Mouse (Mus musculus) thymus, postnatal 10 days (tissue): Measurements from ENCODE around the gene 6820408C15Rik.

Source experiments
- DNase-seq, 2 experiments: peaks; one replicate each; pipeline ENCODE4 v3.0.0; 2021; ENCODE audit warnings: low spot score in 2 of 2

The 6820408C15Rik gene

DNA sequence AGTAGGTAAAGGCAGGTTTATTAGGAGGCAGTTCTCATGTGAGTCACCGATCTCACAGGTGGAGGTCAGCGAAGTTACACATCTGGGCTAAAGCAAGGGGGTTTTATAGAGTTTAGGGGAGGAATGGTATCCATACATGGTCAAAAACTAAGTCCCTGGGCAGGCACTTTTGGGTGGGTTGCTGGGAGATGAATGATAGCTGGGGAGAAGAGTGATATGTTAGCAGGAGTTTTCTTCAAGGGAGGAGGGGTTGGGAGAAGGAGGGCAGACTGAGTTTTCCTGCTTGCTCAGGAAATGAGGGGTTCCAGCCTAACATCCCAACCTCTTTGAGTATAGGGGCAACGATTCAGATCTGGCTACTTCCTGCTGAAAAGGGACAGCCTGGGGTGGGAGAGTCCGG, at the start of gene 6820408C15Rik:
6820408C15Rik (plus strand) TSS at position 301 of the 400 bp plus-strand sequence.
- no peak for DNase-seq

DNA sequence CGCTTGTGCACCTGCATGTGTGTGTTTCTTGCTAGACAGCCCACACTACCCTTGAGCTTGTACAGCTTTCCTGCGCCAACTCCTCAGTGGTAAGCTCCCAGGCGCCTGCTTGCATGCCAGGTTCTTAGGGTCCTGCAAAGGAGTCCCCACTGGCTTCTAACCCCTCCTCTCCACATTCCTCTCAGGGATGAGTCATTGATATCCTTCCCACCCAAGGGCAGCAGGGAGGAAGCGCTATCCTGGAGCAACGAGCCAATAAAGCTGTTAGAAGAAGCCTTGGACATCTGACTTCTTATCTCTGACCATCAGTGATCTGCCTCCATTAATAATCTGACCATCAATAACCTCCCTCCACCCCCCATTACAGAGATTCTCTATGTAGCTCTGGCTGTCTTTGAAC, 47.5 kb upstream of the 6820408C15Rik start:
- no peak for DNase-seq

DNA sequence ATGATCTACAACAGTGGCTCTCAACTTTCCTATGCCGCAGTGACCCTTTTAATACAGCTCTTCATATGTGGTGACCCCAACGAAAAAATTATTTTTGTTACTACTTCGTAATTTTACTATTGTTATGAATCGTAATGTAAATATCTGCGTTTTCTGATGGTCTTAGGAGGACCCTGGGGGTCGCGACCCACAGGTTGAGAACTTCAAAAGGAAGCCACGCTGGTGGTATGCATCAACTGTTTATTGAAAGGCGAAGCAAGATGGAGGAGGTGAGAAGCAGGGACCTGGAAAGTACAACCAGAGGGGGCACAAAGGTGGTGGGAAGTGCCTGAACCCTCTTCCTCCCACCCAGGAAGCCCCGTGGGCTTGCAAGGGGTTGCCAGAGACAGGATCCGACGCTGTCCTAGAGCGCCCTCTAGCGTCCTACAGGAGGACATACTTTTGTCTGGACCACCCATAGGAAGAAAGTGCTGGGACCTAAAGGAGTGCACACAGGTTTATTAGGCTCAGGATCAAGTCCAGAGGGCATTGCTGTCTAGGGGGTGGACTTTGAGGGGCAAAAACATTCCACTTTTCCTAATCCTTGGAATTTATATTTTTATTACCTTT, 46.8 kb upstream of the 6820408C15Rik start:
- peak; percentile 46 to 77 for DNase-seq

DNA sequence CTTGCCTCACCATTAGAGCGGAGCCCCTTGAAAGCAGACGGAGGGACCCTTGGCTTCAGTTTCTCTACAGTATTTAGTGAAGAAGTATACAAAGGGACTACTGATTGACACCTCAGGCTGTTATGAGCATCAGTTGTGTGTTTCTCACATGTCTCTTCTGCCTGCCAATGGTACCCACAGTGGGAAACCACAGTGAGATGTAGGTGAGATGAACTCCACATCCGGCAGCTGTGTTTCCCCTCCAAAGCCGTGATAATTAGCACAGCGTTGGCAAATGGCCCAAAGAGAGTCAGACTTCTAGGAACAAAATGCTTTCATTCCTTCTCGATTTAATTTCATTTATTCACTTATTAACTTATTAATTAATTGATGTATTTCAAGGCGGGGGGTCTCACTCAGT, 43.3 kb upstream of the 6820408C15Rik start:
- peak; percentile 48 to 60 for DNase-seq

DNA sequence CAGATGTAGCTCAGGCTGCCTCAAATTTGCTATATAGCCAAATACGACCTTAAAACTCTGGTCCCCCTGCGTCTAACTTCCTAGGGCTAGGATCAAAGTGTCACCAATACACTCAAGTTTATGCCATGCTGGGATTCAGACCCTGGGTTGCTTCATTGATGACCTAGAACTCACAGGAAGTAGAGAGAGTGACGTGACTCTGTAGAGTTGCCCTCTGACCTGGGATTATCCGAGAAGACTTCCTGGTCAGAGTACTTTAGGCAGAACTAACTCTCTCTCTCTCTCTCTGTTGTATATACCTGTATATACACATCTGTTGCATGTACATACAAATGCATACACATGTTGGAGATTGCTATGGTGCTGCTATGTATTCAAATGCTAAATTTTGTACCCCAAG, 42.7 kb upstream of the 6820408C15Rik start:
- DNase-seq = no peak

DNA sequence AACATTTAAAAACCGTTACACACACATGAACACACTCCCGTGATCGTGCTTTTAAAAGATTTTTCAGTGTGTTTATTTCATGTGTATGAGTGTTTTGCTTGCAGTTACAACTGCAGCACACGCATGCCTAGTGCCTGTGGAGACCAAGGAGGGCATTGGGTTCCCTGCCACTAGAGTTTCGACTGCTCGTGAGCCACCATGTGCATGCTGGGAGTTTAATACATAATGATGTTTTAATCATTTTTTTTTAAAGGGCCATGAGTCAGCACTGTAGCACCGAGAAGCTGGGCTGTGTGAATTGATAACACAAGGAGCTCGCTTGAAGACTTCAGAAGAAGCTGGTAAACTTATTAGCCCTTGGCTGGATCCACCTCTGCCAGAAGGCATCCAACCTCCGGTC, 41.8 kb upstream of the 6820408C15Rik start:
- DNase-seq = no peak

DNA sequence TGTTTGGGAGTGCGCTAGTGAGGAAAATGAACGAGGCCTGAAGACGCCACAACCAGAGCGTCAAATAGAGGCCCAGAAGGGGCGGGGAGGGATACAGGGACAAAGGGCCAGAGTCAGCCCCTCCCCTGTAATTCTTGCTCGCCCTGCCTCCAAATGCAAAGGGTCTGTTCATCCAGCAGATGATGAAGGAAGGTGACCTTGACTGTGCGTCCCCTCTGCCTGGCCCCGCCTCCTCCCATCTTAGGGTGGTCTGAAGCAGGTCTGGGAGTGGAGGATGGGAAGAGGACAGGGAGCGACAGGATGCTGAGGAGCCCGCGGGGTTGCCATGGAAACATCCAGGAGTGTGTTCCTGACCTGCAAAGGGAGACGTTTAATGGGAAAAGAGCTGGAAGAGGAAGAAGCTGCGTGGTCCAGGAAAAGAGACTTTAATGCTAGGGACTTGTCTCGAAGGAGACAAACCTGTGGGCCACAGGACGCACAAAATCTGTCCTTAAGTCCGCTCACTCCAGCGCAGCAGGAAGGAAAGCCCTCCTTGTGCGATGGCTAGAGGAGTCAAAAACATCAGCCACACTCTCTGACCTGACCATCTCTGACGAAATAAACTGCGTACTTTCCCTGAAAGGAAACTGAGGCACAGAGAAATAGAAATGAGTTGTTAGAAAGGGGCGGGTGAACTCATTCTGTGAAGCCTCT, 39.6 kb upstream of the 6820408C15Rik start:
- DNase-seq = no peak

DNA sequence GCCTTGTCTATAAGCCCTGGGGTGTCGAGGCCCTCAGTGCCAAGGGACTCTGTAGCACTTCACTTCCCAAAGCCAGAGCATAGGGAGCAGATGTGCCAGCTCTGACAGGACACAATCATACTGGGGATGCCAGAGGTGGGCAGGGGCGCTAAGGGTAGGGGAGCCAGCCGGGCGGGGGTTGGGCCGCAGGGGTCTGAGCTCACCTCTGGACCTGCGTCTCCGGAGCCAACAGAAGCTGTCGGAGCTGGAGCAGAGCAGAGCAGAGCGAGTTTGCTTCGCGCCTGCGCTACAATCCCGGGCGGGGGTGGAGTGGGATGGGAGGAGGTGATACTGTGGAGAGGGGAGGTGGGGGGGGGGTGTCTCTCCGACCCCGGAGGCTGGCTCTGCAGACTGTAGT, 39.0 kb upstream of the 6820408C15Rik start, which contains the start of gene Nrsn2:
Nrsn2 (minus strand) TSS at position 294 of the 397 bp plus-strand sequence.
- no peak for DNase-seq

DNA sequence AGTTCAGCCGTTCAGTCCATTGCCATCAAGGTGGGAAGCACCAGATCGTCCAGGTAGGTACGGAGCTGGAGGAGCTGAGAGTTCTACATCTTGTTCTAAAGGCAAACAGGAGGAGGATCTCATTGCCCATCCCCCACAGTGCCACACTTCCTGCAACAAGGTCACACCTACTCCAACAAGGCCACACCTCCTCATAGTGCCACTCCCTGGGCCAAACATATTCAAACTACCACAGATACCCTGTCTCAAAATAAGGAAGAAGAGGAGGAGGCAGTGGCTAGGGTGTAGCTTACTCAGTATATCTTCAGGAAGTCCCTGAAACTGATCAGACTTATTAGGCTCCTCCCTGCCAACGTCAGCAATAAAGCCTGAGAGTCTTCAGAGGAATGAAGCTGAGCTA, 31.2 kb upstream of the 6820408C15Rik start:
- DNase-seq = no peak

DNA sequence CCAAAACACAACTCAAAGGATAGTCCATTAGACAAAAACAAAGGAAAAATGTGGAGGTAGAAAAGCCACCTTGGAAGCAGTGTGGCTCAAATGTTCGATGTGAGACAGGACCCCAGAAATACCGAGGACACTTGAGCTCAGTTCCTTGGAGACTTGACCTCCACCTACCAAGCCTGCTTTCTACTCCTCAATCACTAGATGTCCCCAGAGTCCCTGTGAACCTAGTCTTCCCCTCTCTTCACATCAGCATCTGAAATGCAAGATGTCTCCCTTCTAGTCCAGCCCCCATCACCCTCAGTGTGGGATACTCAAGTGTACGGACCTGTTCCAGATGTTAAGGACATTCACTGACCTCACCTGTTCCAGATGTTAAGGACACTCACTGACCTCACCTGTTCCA, 22.6 kb upstream of the 6820408C15Rik start:
- DNase-seq = peak in 1 of 2 experiments; percentile 37

DNA sequence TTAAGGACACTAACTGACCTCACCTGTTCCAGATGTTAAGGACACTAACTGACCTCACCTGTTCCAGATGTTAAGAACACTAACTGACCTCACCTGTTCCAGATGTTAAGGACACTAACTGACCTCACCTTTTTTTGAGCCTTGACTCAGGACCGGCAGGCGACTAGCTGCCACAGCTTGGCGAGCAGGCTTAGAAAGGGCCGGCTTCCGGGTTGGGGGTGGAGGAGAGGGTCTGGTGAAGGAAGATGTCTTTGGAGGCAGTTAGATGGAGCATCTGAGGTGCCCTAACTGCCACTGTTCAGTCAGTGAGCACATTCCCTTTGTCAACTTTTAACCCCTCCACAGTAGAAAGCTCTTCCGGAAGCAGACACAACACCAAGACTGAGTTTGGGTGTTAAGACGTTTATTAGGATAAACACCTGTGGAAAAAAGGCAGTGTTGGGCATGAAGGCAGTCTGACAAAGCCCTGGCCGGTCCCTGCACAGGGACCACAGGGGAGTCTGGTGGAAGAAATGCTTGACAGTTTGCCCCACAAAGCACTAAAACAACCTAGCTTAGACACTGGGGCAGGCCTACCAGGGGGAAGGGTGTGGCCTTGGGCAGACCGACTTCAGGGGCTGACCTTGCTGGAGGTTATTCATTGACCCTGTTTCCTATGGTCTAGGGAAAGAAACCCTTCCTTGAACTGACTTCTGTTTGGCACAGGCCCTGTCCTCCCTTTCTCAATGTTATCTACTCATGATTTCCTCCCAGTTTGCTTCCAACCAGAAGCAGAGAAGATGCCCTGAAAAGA, 22.0 kb upstream of the 6820408C15Rik start:
- no peak for DNase-seq

DNA sequence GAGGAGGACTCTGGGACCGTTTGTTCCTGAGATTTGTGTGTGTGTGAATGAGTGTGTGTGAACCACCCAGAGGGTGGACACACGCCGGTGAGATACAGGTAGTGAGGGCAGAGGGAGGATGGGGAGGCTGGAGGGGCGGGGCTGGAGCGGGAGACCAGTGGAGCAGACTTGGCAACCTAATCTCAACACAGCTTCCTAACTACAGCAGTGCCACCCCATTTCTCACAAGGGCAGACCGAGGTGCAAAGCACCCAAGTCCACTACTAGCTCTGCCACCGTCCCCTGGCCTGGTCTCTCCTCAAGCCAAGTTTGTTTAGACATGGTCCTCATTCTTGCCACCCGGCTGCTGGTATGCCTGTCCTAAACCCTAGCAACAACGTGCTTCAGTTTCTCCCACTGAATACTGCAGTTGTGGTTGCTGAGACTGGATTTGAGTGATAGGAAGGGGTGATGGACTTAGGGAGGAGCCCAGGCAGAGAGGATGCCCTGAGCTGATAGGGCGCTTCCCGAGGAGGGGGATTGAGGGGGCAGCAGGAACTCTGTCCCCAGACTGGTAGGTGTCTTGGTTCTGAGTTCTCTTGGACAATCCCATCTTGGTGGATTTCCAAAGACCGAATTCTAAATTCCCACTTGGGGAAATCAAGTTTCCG, 20.0 kb upstream of the 6820408C15Rik start:
- DNase-seq = no peak

DNA sequence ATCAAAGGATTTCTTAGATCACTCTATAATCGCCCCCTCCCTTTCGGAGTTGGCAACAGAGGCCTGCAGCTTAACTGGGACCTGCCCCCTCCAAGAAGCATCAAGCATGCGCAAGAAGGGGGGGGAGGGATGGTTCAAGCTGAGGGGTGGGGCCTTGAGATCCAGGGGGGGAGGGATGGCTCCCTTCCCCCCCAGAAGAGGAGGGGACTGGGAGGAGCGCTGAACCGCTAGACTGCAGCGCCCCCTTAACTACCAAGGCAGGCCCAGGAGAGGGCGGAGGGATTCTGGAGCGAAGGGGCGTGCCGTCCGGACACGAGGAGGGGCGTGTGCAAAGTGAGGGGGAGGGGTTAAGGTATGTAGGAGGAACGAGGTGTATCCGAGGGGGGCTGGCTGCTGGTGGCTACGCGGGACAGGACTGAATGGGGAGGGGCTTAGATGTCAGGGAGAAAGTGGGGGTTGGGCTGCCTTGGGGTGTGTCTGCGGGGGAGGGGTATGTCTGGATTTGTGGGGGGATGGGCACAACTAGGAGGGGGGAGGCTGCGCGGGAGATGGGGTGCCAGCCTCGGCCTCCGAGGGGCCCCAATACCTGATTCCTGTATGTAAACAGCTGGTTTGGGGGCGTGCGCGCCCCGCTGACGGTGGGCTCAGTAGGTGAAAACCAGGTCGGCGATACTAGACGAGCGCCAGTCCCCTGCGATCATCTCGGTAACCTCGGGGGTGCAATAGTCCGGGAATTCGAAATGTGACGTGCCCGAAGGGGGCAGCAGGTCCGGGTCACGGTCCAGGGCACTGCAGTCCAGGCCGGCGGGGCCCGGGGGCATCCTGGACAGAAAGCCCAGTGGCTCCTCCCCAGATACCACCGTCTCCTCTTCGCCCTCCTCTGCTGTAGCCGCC, 19.0 kb upstream of the 6820408C15Rik start:
- peak; percentile 59 to 62 for DNase-seq

DNA sequence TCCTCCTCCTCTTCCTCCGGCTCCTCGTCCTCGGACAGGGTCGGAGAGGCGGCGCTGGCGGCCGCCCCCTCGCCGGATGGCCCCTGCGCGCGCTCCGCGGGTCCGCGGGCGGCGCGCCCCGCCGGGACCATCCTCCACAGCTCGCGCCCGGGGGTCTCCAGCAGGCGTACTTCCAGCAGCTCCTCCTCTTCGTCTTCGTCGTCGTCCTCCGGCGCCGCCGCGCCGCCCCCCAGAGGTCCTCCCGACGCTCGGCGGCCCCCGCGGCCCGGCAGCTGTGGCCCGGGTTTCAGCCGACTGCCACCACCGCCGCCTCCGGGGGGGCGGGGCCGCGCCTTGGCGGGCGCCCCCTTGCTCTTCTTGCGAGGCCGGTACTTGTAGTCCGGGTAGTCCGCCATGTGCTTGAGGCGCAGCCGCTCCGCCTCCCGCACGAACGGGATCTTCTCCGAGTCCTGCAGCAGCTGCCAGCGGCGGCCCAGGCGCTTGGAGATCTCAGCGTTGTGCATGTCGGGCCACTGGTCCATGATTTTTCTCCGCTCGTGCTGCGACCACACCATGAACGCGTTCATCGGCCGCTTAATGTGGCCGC, 18.3 kb upstream of the 6820408C15Rik start:
- peak; percentile 40 to 58 for DNase-seq

DNA sequence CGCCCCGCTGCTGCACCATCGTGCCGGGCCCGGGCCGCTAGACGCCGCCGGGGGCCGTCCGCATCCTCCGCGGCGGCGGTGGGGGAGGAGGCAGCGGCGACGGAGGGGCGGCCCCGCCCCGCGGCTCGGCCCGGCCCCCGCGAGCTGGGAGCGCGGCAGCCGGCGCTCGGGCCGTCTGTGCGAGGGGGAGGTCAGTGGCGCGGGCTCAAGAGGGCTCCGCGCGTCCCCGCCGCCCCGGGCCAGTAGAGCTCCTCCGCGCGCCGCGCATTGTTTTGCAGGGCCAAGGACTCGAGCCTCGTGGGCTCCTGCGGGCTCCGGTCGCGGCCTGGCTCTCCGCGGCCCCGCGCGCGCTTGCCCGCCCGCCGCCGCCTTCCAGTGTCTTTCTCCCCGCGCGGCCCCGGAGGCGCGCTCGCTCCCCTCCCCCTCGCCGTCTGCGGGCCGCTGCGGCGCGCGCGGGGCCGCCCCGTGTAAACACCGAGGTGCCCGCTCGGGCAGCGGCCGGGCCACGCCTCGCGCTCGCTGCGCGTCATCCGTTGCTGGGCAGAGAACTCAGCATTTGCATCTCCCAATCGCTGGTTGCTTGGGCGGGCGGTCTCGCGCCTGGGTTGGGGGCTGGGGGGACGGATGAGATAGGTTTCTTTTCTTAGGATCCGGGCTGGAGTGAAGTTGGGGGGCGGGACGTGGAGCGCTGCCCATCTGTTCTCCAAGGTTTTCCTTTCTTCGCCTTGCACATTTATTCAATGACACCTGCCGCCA, 17.5 kb upstream of the 6820408C15Rik start, which contains the start of gene Sox12:
Sox12 (minus strand) TSS at position 384 of the 756 bp plus-strand sequence.
- DNase-seq = peak; percentile 84 to 92

DNA sequence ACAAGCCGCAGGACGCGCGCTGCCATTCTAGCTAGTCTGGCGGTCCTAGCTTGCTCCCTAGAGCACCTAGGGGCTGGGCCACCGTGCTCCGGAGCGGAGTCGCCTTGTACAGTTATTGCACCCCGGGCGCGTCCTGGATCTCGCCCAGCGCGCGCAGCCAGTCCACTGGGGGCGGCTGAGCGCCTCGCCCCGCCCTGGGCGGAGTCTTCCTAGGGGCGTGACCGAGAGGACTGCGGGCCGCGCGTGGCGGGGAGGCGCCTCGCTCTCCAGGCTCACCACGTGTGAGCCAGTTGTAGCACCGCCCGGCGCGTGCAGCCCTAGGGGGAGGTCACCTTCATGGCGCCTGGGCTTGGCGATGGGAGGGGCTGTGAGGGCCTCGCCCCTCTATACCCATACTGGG, 16.7 kb upstream of the 6820408C15Rik start:
- DNase-seq = peak; percentile 52 to 58

DNA sequence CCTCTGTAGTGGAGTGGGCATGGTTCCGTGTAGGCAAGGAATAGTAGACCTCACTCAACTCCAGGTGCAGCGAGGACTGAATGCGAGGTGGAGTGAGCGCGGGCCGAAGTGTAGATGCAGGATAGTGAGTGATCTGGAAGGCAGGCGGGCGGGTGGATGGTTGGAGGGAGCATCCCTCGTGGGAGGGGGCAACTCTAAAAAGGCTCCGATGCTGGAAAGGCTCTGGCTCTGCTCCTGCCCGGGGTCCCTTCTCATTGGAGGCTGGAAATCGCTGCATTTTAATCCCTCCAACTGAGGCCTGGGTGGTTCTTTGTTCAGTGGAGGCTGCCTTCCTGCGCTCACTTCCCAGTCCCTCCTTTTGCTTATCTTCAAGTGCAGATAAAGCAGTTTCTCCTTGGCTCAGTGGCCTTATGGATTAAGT, 16.3 kb upstream of the 6820408C15Rik start:
- no peak for DNase-seq

DNA sequence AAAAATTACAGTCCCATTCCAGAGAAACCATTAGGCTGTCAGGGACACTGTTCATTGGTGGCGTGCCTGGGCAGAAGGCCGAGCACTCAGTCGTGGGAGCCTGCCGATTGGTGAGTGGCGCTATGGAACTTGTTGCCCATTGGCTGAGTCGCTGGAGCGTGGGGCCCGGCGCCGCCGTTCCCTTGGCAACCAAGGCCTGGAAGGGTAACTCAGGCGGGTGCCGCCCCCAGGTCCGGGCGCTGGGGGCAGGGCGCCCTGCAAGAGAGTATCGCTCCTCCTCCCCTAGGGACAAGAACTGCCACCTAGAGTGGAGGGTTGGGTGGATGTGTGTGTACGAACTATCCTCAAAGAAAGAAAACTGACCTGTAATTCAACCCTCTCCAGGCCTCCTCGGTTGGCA, 9.3 kb upstream of the 6820408C15Rik start:
- DNase-seq = peak; percentile 81 to 85

DNA sequence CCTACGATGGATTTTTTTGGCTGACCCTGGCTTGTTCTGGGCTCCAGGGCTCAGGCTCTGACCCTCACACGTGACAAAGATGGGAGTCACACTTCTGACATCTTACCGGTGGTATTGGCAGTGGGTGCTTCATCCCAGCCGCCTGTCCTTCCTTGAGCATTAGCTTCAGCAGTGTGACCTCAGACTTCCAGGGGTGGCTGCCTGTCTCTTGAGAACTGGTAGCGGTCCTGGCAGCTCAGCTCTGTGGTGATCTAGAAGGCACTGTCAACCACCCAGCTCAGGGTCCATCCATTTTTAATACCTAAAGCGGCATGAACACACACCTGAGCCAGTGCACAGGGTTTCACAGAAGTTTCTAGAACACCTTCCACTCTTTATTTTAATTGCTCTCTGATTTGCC, 5.6 kb upstream of the 6820408C15Rik start:
- DNase-seq = no peak

DNA sequence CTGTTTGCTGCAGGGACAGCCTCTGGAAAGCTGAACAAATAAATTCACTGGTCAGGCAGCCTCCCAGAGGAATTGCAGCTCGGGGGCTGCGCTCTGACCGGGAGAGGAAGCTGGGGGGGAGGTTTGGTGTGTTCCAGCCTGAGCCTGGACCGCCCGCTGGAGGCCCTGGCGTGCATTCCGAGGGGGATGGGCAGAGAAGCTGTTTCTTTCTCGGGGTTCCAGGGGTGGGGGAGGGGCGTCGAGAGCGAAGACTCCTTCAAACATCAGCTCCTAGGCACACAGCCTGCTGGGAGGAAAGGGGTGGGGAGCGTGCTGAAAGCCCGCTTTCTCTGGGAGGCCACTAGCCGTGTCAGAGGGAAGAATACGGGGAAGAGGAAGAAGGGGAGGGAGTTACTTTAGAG, 4.4 kb upstream of the 6820408C15Rik start:
- no peak for DNase-seq
